Mouse (Mus musculus) forebrain, embryonic 15.5 days (tissue): Measurements from ENCODE around the gene Gm1673. TPM values are rescaled to one million over a fixed set of nuclear protein-coding genes. Genes with fewer than 3 reads are reported as not detected.

ENCODE experiments used
- ATAC-seq: fragments of 200-750 bp; cut with Nextera tagmentation; replicated peaks from 2 replicates; pipeline ENCODE4 v1.8.0; 2017; ENCODE audit warnings: mild to moderate bottlenecking, moderate TSS enrichment, moderate library complexity
- H3K27ac ChIP-seq: fragments of 300-500 bp; sonication (generic); replicated peaks from 2 replicates; pipeline ENCODE4 v1.5.1; 2015; ENCODE audit warnings: mild to moderate bottlenecking, inconsistent platforms
- H3K27me3 ChIP-seq: fragments of 300-500 bp; sonication (generic); 2 replicates; pipeline ENCODE4 v1.6.1; 2015; ENCODE audit warnings: inconsistent platforms
- H3K36me3 ChIP-seq: fragments of 300-500 bp; sonication (generic); 2 replicates; pipeline ENCODE4 v1.6.1; 2015; ENCODE audit warnings: mild to moderate bottlenecking, inconsistent platforms
- H3K4me1 ChIP-seq: fragments of 300-500 bp; sonication (generic); 2 replicates; pipeline ENCODE4 v1.6.1; 2015; ENCODE audit warnings: inconsistent platforms
- H3K4me2 ChIP-seq: fragments of 300-500 bp; sonication (generic); replicated peaks from 2 replicates; pipeline ENCODE4 v1.6.1; 2015; ENCODE audit warnings: mild to moderate bottlenecking, inconsistent platforms
- H3K4me3 ChIP-seq: fragments of 300-500 bp; sonication (generic); 2 replicates; pipeline ENCODE4 v1.5.1; 2015; ENCODE audit warnings: mild to moderate bottlenecking, inconsistent platforms
- H3K9ac ChIP-seq: fragments of 300-500 bp; sonication (generic); replicated peaks from 2 replicates; pipeline ENCODE4 v1.6.1; 2015; ENCODE audit warnings: mild to moderate bottlenecking, inconsistent platforms
- H3K9me3 ChIP-seq: fragments of 300-500 bp; sonication (generic); 2 replicates; pipeline ENCODE4 v1.6.1; 2016; ENCODE audit warnings: inconsistent platforms
- WGBS: fragments of 180-500 bp; shearing (Covaris S2); methylation state at CpG from one replicate; pipeline ENCODE4 v1.1.7; 2015; ENCODE audit warnings: mixed read lengths; 5-methylcytosine and 5-hydroxymethylcytosine counted together
- polyA plus RNA-seq: library from polyadenylated mRNA; unstranded; fragments of >200 nt; fragmentation: Nextera tagmentation; extraction: Ambion mirVana; gene quantifications from 2 replicates; pipeline ENCODE4 v1.2.1, GENCODE M21; 2015

Gene Gm1673
- polyA plus RNA-seq, 1 experiment from 2014 or later = 544 TPM

DNA sequence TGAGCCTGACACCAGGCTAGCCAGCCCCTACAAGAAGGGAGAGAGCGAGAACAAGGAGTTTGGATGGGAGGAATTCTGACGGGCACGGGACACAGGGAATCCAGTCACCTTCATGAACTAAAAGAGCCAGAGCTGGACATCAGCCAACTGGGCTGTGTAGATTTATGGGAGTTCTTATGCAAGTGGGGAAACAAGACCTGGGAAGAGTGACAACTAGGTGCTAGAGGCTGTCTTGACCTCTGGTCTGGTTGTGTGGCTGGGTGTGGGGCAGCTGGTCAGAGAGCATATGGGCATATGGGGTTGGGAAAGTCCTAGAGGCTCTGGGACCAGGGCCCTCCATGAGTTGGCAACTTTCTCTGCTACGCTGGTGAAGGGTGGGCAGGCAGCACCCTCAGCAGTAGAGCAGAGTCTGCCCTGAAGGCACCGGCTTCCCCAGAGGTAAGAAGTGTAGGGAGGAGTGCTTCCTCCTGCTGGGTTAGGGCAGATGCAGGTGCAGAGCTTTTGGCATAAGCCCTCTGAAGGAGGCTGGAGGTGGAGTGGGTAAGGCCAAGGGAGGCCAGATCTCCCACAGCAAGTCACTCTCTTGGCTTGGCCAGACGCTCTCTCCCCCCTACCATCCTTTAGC lies 16.3 kb downstream of the Gm1673 start:
- H3K27ac ChIP-seq = no peak overlapping the region
- peaks cover 7% of the 10 kb centered on the region; the same call in 1 of the 2 replicates for H3K36me3 ChIP-seq
- no peak for ATAC-seq
- peak overlapping the region; percentile 79 for H3K4me2 ChIP-seq
- no peak overlapping the region for H3K9ac ChIP-seq
- peaks cover 53% of the 10 kb centered on the region for H3K4me1 ChIP-seq
- no peaks in the 10 kb centered on the region for H3K27me3 ChIP-seq
- H3K4me3 ChIP-seq = no peak overlapping the region
- WGBS = 73% methylated on average over 6 of the region's 6 CpGs
- H3K9me3 ChIP-seq = no peaks in the 10 kb centered on the region

DNA sequence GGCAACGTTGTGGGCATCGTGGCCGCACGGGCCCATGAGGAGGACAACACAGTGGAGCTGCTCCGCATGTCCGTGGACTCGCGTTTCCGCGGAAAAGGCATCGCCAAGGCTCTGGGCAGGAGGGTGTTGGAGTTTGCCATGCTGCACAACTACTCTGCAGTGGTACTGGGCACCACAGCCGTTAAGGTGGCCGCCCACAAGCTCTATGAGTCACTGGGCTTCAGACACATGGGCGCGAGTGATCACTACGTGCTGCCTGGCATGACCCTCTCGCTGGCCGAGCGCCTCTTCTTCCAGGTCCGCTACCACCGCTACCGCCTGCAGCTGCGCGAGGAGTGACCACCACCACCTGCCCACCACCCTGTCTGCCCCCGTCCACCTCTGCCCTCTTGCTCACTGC lies 17.6 kb downstream of the Gm1673 start:
- Histone ChIP-seq H3K36me3 (peaks cover 7% of the 10 kb centered on the region; the same call in 1 of the 2 replicates), H3K4me3 (no peak overlapping the region), H3K27me3 (no peaks in the 10 kb centered on the region), H3K27ac (no peak overlapping the region), H3K4me2 (no peak overlapping the region), H3K4me1 (peaks cover 47% of the 10 kb centered on the region), H3K9ac (no peak overlapping the region), H3K9me3 (no peaks in the 10 kb centered on the region)
- no peak for ATAC-seq
- 97% methylated on average over 25 of the region's 25 CpGs for WGBS

DNA sequence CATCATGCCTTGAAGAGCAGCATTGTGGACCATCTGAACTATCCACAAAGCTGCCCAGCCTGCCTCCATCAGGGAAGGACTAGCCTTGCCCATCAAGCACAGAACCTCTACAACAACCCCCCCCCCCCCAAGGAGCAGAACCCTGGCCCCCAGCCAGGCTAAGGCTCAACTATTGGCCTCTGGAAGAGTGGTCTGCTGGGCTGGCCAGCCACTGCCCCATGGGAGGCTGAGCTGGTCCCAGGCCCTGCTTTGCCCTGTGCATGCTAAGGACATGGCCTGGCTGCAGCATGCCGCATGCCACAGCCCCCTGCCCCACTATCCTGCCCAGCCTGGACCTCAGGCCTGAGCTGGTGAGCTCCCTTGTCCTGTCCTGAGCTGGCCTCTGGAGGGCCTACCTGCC lies 18.2 kb downstream of the Gm1673 start:
- Histone ChIP-seq H3K27ac (no peak overlapping the region), H3K36me3 (peaks cover 7% of the 10 kb centered on the region; the same call in 1 of the 2 replicates), H3K4me3 (no peak overlapping the region), H3K9me3 (no peaks in the 10 kb centered on the region), H3K27me3 (no peaks in the 10 kb centered on the region), H3K9ac (no peak overlapping the region), H3K4me1 (peaks cover 47% of the 10 kb centered on the region), H3K4me2 (no peak overlapping the region)
- 100% methylated on average over 1 of the region's 1 CpGs for WGBS
- ATAC-seq = no peak

DNA sequence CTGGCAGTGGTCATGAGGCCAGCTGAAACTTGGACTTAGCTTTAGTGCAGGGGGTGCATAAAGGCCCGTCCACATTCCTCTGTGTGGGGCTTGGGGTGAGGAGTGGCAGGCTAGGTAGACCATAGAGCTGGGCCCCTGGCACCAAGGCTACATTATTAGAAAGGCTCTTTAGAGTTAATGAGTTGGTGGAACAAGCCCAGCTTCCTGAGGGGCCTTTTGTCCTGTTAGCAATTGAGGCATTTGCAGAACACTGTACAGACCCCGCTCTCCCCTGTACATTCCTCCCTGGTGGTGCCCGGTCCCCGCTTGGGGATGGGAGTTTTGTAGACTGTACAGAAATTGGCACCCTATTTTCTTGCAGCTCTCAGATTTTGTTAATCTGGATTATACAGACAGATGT lies 19.4 kb downstream of the Gm1673 start:
- H3K27me3 ChIP-seq = no peaks in the 10 kb centered on the region
- H3K27ac ChIP-seq = peak overlapping the region; percentile 19; the same call in 1 of the 2 replicates
- WGBS = 41% methylated on average over 4 of the region's 4 CpGs
- no peak overlapping the region for H3K4me3 ChIP-seq
- no peak overlapping the region for H3K4me2 ChIP-seq
- 0 out of 2 replicates have a peak, but pooled peaks have one; percentile 39 for ATAC-seq
- no peak overlapping the region for H3K9ac ChIP-seq
- H3K36me3 ChIP-seq = peaks cover 7% of the 10 kb centered on the region; the same call in 1 of the 2 replicates
- peaks cover 40% of the 10 kb centered on the region for H3K4me1 ChIP-seq
- no peaks in the 10 kb centered on the region for H3K9me3 ChIP-seq

DNA sequence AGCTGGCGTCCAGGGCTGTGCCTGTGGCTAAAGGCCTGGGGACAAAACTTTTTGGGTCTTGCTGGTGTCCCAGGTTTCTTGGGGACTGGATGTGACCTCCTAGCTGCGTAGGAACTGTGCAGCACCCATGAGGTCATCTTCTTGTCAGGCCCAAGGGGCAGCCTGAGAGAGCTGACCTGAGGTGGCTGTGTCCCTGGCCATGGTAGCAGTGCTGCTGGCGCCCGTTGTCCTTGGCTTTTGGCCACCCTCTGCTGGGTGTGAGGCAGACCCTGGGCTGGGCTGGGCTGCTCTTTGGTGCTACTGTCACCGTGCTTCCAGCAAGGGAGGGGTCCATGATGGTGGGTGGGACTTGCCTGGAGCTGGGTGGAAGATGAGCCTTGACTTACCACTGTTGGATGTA lies 21.4 kb downstream of the Gm1673 start:
- H3K27me3 ChIP-seq = no peaks in the 10 kb centered on the region
- peaks cover 20% of the 10 kb centered on the region for H3K4me1 ChIP-seq
- peaks cover 7% of the 10 kb centered on the region; the same call in 1 of the 2 replicates for H3K36me3 ChIP-seq
- no peak overlapping the region for H3K4me2 ChIP-seq
- H3K9ac ChIP-seq = no peak overlapping the region
- no peak overlapping the region for H3K27ac ChIP-seq
- no peaks in the 10 kb centered on the region for H3K9me3 ChIP-seq
- H3K4me3 ChIP-seq = no peak overlapping the region
- no peak for ATAC-seq
- 84% methylated on average over 5 of the region's 5 CpGs for WGBS

DNA sequence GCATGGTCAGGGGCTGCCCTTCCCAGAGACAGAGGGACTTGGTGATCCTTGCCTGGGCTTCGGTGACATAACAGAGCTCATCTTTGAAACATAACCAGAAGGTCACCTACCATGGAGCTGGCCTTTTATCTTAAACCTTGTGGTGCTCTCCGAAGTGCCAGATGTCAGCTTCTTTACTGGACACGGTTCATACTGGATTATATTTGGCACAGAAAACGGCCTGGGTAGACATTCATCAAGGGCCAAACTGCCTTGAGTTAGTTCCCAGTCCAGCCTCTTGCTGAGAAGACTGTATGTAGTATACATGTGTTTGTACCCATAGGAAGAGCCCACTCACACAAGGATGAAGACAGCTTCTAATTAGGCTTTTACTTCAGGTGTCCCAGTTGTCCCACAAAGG lies 23.6 kb downstream of the Gm1673 start:
- no peak overlapping the region for H3K4me2 ChIP-seq
- no peak overlapping the region for H3K4me3 ChIP-seq
- no peaks in the 10 kb centered on the region for H3K36me3 ChIP-seq
- H3K27ac ChIP-seq = no peak overlapping the region
- H3K9ac ChIP-seq = no peak overlapping the region
- 93% methylated on average over 4 of the region's 4 CpGs for WGBS
- H3K9me3 ChIP-seq = no peaks in the 10 kb centered on the region
- ATAC-seq = no peak
- H3K27me3 ChIP-seq = no peaks in the 10 kb centered on the region
- peaks cover 15% of the 10 kb centered on the region for H3K4me1 ChIP-seq

DNA sequence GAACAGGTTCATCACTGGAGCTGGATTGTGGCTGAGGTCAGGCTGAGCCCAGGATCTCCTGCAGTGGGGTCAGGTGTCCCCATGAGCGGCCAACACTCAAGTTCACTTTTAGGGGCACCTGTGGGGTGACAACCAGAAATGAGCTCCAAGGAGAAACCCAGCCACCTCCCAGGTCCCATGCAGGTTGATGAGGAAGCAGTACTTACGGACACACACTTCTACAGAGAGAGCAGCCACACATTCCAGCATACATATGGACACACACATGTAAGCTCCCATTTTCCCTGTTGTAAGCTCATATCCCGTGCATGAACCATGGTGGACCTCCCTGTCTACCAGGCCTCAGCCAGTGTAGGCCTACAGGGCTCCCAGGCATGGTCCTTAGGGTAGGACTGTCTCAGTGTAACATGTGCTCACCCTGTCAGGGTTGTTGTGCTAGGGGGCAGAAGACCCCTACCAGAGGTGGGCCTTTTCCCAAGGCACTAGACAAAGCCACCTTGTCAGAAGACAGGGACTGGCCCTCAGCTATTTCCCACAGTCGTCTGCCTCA lies 24.2 kb downstream of the Gm1673 start:
- Histone ChIP-seq H3K4me1 (peaks cover 11% of the 10 kb centered on the region), H3K9ac (no peak overlapping the region), H3K27me3 (no peaks in the 10 kb centered on the region), H3K4me3 (no peak overlapping the region), H3K27ac (no peak overlapping the region), H3K9me3 (no peaks in the 10 kb centered on the region), H3K4me2 (no peak overlapping the region), H3K36me3 (no peaks in the 10 kb centered on the region)
- 90% methylated on average over 4 of the region's 4 CpGs for WGBS
- no peak for ATAC-seq

DNA sequence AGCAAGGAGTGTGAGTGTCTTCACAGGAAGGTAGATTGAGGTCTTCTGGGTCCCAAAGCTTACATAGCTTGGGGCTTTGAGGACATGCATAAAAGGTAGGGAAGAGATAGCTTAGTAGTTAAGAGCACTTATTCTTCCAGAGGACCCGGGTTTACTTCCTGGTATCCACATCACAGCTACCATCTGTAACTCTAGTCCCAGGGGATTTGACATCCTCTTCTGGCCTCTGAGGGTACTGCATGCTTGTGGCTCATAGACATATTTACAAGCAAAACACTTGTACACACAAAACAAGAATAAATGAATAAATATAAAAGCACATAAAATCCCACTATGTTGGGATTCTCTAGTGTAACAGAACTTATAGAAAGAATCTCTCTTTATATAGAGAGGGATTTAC lies 31.4 kb downstream of the Gm1673 start:
- Histone ChIP-seq H3K27me3 (no peaks in the 10 kb centered on the region), H3K27ac (no peak overlapping the region), H3K9me3 (no peaks in the 10 kb centered on the region), H3K4me2 (no peak overlapping the region), H3K36me3 (no peaks in the 10 kb centered on the region), H3K4me1 (no peaks in the 10 kb centered on the region), H3K9ac (no peak overlapping the region), H3K4me3 (no peak overlapping the region)
- ATAC-seq = no peak
- 73% methylated on average over 1 of the region's 1 CpGs for WGBS

DNA sequence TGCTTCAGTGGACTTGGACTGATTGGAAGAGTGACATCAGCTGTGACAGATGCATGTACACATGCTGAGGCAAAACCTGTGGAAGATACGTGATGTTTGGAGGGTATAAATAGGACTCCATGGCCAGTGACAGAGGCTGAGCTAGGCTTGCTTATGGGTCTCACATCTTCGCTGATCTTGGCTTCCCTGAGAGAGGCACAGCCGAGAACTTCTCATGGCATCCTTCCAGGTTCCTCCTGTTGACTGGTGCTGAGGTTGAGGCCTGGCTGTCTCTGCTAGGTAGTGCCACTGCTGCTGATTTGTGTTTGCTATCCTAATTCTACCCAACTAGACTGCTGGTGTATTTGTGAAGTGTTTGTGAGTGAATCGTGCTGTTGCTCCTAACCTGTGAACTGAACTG lies 35.7 kb downstream of the Gm1673 start:
- no peaks in the 10 kb centered on the region for H3K27me3 ChIP-seq
- H3K36me3 ChIP-seq = no peaks in the 10 kb centered on the region
- no peak for ATAC-seq
- no peak overlapping the region for H3K4me3 ChIP-seq
- no peak overlapping the region for H3K4me2 ChIP-seq
- WGBS = 79% methylated on average over 4 of the region's 4 CpGs
- no peaks in the 10 kb centered on the region for H3K9me3 ChIP-seq
- H3K27ac ChIP-seq = no peak overlapping the region
- no peak overlapping the region for H3K9ac ChIP-seq
- H3K4me1 ChIP-seq = no peaks in the 10 kb centered on the region

DNA sequence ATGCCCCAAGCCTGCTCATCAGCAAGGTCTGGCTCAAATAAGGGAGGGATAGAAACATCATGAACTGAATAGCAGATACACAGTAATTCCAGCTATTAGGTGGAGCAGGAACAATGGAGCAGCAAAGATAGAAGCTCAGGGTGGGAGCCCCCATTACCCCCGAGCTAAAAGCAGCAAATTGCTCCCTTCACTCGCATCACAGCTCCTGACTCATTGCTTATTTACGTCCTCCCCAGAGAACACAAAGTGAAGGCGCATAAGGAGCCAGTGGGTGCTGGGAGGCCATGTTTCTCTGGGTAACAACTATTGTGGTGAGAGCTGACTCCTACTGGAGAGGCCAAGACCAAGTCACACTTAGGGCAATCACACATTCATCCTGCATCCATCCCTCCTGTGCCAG lies 46.9 kb downstream of the Gm1673 start:
- Histone ChIP-seq H3K9ac (no peak overlapping the region), H3K4me3 (no peak overlapping the region)
- 60% methylated on average over 4 of the region's 4 CpGs for WGBS

DNA sequence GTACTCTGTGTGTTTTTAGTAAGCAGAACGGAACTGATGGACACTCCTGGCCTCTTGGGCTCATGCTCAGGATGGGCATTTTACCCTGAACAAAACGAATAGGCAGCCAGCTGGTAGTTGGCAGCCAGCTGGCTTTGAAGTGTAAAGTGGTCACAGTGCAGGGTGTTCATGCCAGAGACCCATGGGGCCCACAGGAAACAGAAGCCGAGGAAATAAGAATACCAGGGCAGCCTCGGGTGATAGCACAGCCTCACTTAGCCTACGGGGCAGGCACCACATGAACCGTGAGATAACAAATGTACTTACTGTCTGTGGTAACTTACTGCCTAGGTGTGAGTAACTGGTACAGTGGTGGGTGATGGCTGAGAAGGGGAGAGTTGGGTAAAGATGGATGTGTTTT lies 47.8 kb downstream of the Gm1673 start:
- Histone ChIP-seq H3K27ac (no peak overlapping the region), H3K27me3 (no peaks in the 10 kb centered on the region), H3K36me3 (no peaks in the 10 kb centered on the region), H3K4me1 (no peaks in the 10 kb centered on the region), H3K9ac (no peak overlapping the region), H3K9me3 (no peaks in the 10 kb centered on the region), H3K4me3 (no peak overlapping the region), H3K4me2 (no peak overlapping the region)
- WGBS = 75% methylated on average over 6 of the region's 6 CpGs
- no peak for ATAC-seq

More for the DNA sequence above, 46.9 kb downstream of the Gm1673 start:
- Histone ChIP-seq H3K4me1 (no peaks in the 10 kb centered on the region), H3K4me2 (no peak overlapping the region), H3K27ac (no peak overlapping the region), H3K36me3 (no peaks in the 10 kb centered on the region), H3K9me3 (no peaks in the 10 kb centered on the region), H3K27me3 (no peaks in the 10 kb centered on the region)
- ATAC-seq = no peak

DNA sequence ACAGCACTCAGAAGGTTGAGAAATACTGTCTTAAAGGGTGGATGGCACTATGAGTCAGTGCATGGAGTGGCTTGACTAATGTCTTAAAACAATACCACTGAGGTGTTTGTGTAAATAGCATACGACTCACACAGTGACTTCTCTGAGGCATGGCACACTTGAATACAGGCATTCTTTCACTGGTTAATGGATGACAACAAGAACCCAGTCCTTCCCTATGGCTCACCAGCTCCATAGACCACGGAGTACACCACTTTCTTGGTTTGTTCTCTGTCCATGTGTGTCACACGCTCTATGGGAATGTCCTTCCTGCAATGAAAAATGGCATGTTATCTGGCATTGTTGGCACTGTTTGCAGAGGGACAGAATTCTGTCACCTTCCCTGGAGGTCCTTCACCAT lies 49.3 kb downstream of the Gm1673 start:
- H3K4me1 ChIP-seq = no peaks in the 10 kb centered on the region
- no peaks in the 10 kb centered on the region for H3K36me3 ChIP-seq
- H3K27ac ChIP-seq = no peak overlapping the region
- H3K27me3 ChIP-seq = no peaks in the 10 kb centered on the region
- no peak overlapping the region for H3K4me3 ChIP-seq
- no peak overlapping the region for H3K9ac ChIP-seq
- no peak for ATAC-seq
- no peak overlapping the region for H3K4me2 ChIP-seq
- WGBS = 77% methylated on average over 3 of the region's 3 CpGs
- H3K9me3 ChIP-seq = no peaks in the 10 kb centered on the region
